Mouse (Mus musculus): ENCODE results near the gene Trpm3. TPM values are rescaled to one million over a fixed set of nuclear protein-coding genes. Genes with fewer than 3 reads are reported as not detected.
A peak's percentile ranks its signal among the peaks of the same experiment; 100 is the strongest.
"Not testable (repeated sequence)": the region's sequence is repeated elsewhere in the genome, so short reads cannot be mapped to it uniquely, and the experiment has no call there.

Gene Trpm3
- polyA plus RNA-seq, 1 experiment from 2014 or later, result 6.4 TPM

DNA sequence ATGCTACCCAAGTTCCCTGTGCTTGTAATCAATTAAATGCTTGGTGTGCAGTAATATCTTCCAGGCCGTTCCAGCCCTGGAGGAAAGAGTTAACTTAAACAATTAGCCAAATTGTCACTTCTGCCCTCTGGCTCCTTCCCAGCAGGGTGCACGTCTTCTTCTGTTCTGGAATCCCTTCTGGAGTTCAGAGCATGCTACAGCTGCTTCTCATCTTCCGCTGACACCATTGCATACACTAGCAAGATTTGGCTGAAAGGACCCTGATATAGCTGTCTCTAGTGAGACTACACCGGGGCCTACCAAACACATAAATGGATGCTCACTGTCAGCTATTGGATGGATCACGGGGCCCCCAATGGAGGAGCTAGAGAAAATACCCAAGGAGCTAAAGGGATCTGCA is 712.6 kb downstream of the Trpm3 start:
- not testable (repeated sequence) for H3K27me3 ChIP-seq (replicated peaks; ENCODE audit: control insufficient read depth, insufficient read depth, low read length); H3K27ac ChIP-seq (replicated peaks; ENCODE audit: low read depth, low read length); H3K4me2 ChIP-seq (ENCODE audit: low read depth, low read length); H3K4me1 ChIP-seq (ENCODE audit: control insufficient read depth, insufficient read depth, low read length); H3K9me3 ChIP-seq (ENCODE audit: control insufficient read depth, low read length); H3K36me3 ChIP-seq (ENCODE audit: control insufficient read depth, insufficient read depth, low read length); ATAC-seq (ENCODE audit: low read depth); H3K4me3 ChIP-seq (ENCODE audit: low read depth, low read length); H3K9ac ChIP-seq (ENCODE audit: low read depth, low read length)
- 30% methylated on average over 5 of the region's 5 CpGs for WGBS
- peak; percentile 44 for DNase-seq (ENCODE audit: low spot score)

DNA sequence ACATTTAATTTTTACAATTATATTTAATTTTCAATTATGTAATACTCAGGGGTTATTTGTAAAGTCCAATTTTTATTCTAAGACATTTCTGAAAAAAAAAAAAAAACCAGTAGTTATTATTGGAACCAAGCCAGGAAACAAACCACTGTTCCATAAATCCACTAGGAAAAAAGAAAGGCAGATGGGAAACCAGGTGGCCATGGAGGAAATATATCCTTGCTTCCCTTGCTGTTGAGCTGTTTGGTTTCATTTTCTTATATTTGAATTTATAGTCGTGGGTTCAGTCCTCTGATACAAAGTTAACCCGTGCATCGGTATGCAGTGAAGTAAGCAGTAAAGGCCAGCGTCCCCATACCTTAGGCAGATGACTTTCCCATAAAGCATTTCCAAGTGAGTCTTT is 720.8 kb downstream of the Trpm3 start:
- Histone ChIP-seq H3K9me3 (ENCODE audit: control insufficient read depth, low read length) (no peaks in the 10 kb centered on the region), H3K9ac (ENCODE audit: low read depth, low read length) (no peak overlapping the region), H3K4me1 (ENCODE audit: control insufficient read depth, insufficient read depth, low read length) (no peaks in the 10 kb centered on the region), H3K27me3 (replicated peaks; ENCODE audit: control insufficient read depth, insufficient read depth, low read length) (no peaks in the 10 kb centered on the region), H3K4me3 (ENCODE audit: low read depth, low read length) (no peak overlapping the region), H3K36me3 (ENCODE audit: control insufficient read depth, insufficient read depth, low read length) (no peaks in the 10 kb centered on the region), H3K4me2 (ENCODE audit: low read depth, low read length) (no peak overlapping the region), H3K27ac (replicated peaks; ENCODE audit: low read depth, low read length) (no peak overlapping the region)
- WGBS, result 67% methylated on average over 4 of the region's 4 CpGs
- DNase-seq (ENCODE audit: low spot score) (no peak), ATAC-seq (ENCODE audit: low read depth) (no peak)

DNA sequence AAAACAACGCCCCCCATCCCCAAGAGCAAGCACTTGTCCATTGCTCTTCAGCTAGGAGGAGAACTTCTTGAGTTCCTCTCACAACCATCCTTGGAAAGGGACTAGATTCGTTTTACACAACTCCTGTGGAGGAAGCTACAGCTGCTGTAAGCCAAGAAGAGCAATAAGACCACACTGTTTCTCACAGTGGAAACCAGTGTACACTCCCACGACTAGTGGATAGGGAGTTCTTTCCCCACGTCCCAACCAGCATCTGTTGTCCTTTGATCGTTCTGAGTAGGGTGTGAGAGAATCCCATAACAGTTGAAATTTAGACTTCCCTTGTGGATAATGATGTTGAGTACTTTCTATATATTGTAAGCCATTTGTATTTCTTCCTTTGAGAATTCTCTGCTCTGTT is 728.6 kb downstream of the Trpm3 start:
- Histone ChIP-seq H3K9me3 (ENCODE audit: control insufficient read depth, low read length) (no peaks in the 10 kb centered on the region), H3K27me3 (replicated peaks; ENCODE audit: control insufficient read depth, insufficient read depth, low read length) (no peaks in the 10 kb centered on the region), H3K36me3 (ENCODE audit: control insufficient read depth, insufficient read depth, low read length) (no peaks in the 10 kb centered on the region), H3K4me1 (ENCODE audit: control insufficient read depth, insufficient read depth, low read length) (no peaks in the 10 kb centered on the region), H3K4me2 (ENCODE audit: low read depth, low read length) (no peak overlapping the region), H3K4me3 (ENCODE audit: low read depth, low read length) (no peak overlapping the region), H3K27ac (replicated peaks; ENCODE audit: low read depth, low read length) (no peak overlapping the region), H3K9ac (ENCODE audit: low read depth, low read length) (no peak overlapping the region)
- WGBS, result 75% methylated on average over 5 of the region's 5 CpGs
- no peak for ATAC-seq (ENCODE audit: low read depth)
- no peak for DNase-seq (ENCODE audit: low spot score)

DNA sequence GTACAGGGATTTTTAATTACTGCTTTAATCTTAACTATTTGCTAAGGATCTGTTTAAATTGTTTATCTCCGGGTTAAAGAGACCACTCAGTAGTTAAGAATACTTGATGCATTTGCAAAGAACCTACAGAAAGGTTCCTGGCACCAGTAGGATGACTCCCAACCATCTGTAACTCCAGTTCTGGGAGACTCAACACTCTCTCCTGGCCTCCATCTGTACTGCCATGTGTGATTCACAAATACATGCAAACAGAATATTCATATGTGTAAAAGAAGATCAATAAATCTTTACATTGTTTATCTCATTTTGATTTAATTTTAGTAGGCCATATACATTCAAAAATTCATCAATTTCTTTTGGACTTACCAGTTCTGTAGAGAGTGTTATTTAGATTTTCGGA is 731.0 kb downstream of the Trpm3 start:
- Histone ChIP-seq H3K27ac (replicated peaks; ENCODE audit: low read depth, low read length) (no peak overlapping the region), H3K9me3 (ENCODE audit: control insufficient read depth, low read length) (no peaks in the 10 kb centered on the region), H3K36me3 (ENCODE audit: control insufficient read depth, insufficient read depth, low read length) (no peaks in the 10 kb centered on the region), H3K4me2 (ENCODE audit: low read depth, low read length) (no peak overlapping the region), H3K27me3 (replicated peaks; ENCODE audit: control insufficient read depth, insufficient read depth, low read length) (no peaks in the 10 kb centered on the region), H3K4me3 (ENCODE audit: low read depth, low read length) (no peak overlapping the region), H3K9ac (ENCODE audit: low read depth, low read length) (no peak overlapping the region), H3K4me1 (ENCODE audit: control insufficient read depth, insufficient read depth, low read length) (no peaks in the 10 kb centered on the region; the same call in 1 of the 2 replicates)
- ATAC-seq (ENCODE audit: low read depth) (no peak), DNase-seq (ENCODE audit: low spot score) (no peak)
- 83% methylated on average over 2 of the region's 2 CpGs for WGBS

DNA sequence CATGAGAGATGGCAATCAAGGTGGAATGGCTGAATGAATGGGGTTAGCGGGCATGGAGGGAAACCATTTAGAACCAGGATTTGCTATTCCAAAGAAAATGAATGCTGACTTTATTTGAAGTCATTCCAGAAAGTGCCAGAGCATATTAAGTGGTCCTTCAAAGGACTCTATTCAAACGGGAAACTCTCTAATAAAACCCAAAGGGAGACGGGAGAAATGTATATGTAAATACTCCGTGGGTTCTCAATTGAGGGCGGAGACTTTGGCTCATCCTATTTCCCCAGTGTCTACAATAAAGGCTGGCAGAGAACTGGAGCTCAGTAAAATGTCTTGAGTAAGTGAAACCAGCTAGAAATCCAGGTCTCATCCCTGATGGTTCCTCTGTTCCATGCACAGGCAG is 733.6 kb downstream of the Trpm3 start:
- ATAC-seq (ENCODE audit: low read depth), result no peak
- Histone ChIP-seq H3K27ac (replicated peaks; ENCODE audit: low read depth, low read length) (no peak overlapping the region), H3K9ac (ENCODE audit: low read depth, low read length) (no peak overlapping the region), H3K4me2 (ENCODE audit: low read depth, low read length) (no peak overlapping the region), H3K4me1 (ENCODE audit: control insufficient read depth, insufficient read depth, low read length) (no peaks in the 10 kb centered on the region; the same call in 1 of the 2 replicates), H3K27me3 (replicated peaks; ENCODE audit: control insufficient read depth, insufficient read depth, low read length) (no peaks in the 10 kb centered on the region), H3K4me3 (ENCODE audit: low read depth, low read length) (no peak overlapping the region), H3K9me3 (ENCODE audit: control insufficient read depth, low read length) (no peaks in the 10 kb centered on the region), H3K36me3 (ENCODE audit: control insufficient read depth, insufficient read depth, low read length) (no peaks in the 10 kb centered on the region)
- WGBS, result 47% methylated on average over 5 of the region's 5 CpGs
- DNase-seq (ENCODE audit: low spot score), result peak; percentile 13

DNA sequence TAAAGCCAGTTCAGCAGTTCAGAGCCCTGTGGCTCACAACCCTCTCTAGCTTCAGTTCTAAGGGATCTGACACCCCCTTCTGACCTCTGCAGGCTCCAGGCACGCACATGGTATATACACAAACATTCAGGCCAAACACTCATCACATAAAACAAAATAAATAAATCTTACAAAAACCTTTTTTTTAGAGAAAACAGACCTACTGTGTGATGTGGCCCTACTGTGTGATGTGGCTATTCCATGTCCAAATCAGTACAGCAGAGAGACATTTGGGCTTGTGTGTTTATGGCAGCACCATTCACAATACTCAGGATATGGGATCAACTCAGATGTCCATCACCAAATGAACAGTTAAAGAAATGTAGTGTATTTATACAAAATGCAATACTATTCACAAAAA is 741.4 kb downstream of the Trpm3 start:
- Histone ChIP-seq H3K27me3 (replicated peaks; ENCODE audit: control insufficient read depth, insufficient read depth, low read length) (no peaks in the 10 kb centered on the region), H3K27ac (replicated peaks; ENCODE audit: low read depth, low read length) (no peak overlapping the region), H3K9me3 (ENCODE audit: control insufficient read depth, low read length) (no peaks in the 10 kb centered on the region), H3K4me1 (ENCODE audit: control insufficient read depth, insufficient read depth, low read length) (no peaks in the 10 kb centered on the region), H3K36me3 (ENCODE audit: control insufficient read depth, insufficient read depth, low read length) (no peaks in the 10 kb centered on the region), H3K4me3 (ENCODE audit: low read depth, low read length) (no peak overlapping the region), H3K4me2 (ENCODE audit: low read depth, low read length) (no peak overlapping the region), H3K9ac (ENCODE audit: low read depth, low read length) (no peak overlapping the region)
- WGBS, result 60% methylated on average over 1 of the region's 1 CpGs
- DNase-seq (ENCODE audit: low spot score), result no peak
- no peak for ATAC-seq (ENCODE audit: low read depth)

DNA sequence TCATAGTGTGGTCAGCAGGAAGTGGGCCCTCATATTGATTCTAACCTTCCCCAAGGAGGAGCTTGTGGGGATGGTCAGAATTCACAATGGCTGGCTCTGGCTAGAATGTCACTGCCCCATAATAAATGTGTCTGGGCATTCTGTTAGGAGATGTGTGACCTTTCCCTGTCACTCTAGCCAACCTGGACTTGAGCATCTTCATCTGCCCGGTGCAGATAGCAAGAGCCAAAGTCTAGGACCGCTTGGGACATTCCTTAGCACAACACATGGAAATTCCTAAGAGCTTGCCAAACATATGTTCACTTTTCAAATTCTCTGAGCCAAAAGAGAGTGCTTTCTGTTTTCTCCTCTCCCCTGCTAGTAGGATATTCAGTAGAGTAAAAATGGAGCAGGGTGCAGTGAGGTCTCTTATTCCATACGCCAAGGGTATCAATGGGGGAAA is 743.8 kb downstream of the Trpm3 start:
- no peak overlapping the region for H3K4me2 ChIP-seq (ENCODE audit: low read depth, low read length)
- WGBS, result 47% methylated on average over 3 of the region's 3 CpGs
- peak; percentile 70 for DNase-seq (ENCODE audit: low spot score)

DNA sequence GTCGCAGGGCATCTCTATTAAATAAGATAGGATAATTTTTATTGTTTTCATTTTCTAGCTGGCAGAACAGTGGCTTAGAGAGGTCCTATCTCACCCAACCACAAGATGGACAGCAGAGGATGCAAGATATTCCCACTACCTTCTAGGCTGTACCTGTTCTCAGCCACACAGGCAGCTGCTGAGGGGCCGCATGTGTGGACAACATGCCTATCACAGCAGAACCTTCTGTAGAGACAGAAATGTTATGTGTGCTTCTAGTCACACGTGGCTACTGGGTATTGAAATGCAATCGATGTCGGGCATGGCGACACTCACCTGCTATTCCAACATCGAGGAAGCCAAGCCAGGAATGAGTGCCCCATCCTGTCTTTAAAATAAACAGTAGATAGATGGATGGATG is 744.3 kb downstream of the Trpm3 start:
- no peak overlapping the region for H3K4me3 ChIP-seq (ENCODE audit: low read depth, low read length)
- no peak for ATAC-seq (ENCODE audit: low read depth)
- no peak overlapping the region for H3K27ac ChIP-seq (replicated peaks; ENCODE audit: low read depth, low read length)
- DNase-seq (ENCODE audit: low spot score), result no peak
- H3K4me1 ChIP-seq (ENCODE audit: control insufficient read depth, insufficient read depth, low read length), result no peaks in the 10 kb centered on the region
- H3K9me3 ChIP-seq (ENCODE audit: control insufficient read depth, low read length), result no peaks in the 10 kb centered on the region
- 85% methylated on average over 7 of the region's 7 CpGs for WGBS
- H3K27me3 ChIP-seq (replicated peaks; ENCODE audit: control insufficient read depth, insufficient read depth, low read length), result no peaks in the 10 kb centered on the region
- H3K36me3 ChIP-seq (ENCODE audit: control insufficient read depth, insufficient read depth, low read length), result no peaks in the 10 kb centered on the region
- H3K4me2 ChIP-seq (ENCODE audit: low read depth, low read length), result no peak overlapping the region
- H3K9ac ChIP-seq (ENCODE audit: low read depth, low read length), result no peak overlapping the region

More for the DNA sequence above, 743.8 kb downstream of the Trpm3 start:
- H3K9ac ChIP-seq (ENCODE audit: low read depth, low read length), result no peak overlapping the region
- no peak for ATAC-seq (ENCODE audit: low read depth)
- H3K9me3 ChIP-seq (ENCODE audit: control insufficient read depth, low read length), result no peaks in the 10 kb centered on the region
- H3K36me3 ChIP-seq (ENCODE audit: control insufficient read depth, insufficient read depth, low read length), result no peaks in the 10 kb centered on the region
- H3K27ac ChIP-seq (replicated peaks; ENCODE audit: low read depth, low read length), result no peak overlapping the region
- no peak overlapping the region for H3K4me3 ChIP-seq (ENCODE audit: low read depth, low read length)
- H3K27me3 ChIP-seq (replicated peaks; ENCODE audit: control insufficient read depth, insufficient read depth, low read length), result no peaks in the 10 kb centered on the region
- no peaks in the 10 kb centered on the region for H3K4me1 ChIP-seq (ENCODE audit: control insufficient read depth, insufficient read depth, low read length)

DNA sequence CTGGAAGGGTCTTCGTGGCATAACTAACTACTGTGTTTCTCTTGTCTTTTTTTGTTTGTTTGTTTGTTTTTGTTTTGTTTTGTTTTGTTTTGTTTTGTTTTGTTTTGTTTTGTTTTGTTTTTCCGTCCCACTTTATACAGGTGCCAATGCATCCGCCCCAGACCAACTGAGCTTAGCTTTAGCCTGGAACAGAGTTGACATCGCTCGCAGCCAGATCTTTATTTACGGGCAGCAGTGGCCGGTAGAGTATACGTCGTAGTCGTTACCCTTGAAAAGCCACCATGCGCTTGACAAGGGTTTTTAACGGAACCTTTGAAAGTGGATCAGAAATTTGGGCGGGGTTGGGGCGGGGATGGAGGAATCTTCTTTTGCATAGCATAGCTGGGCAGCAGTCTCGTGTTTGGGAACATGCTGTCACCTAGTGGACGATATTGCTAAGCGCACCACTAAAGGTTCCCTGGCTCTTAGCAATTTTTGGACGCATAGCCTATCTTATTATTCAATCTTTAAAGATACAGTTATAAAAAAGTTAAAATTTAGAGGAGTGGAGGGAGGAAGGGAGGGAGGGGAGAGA is 745.0 kb downstream of the Trpm3 start:
- 25% methylated on average over 18 of the region's 18 CpGs for WGBS
- H3K27me3 ChIP-seq (replicated peaks; ENCODE audit: control insufficient read depth, insufficient read depth, low read length), result no peaks in the 10 kb centered on the region
- DNase-seq (ENCODE audit: low spot score) (peak; percentile 83), ATAC-seq (ENCODE audit: low read depth) (peak; percentile 91)
- H3K9ac ChIP-seq (ENCODE audit: low read depth, low read length), result no peak overlapping the region
- H3K4me2 ChIP-seq (ENCODE audit: low read depth, low read length), result peak overlapping the region; percentile 54
- H3K4me3 ChIP-seq (ENCODE audit: low read depth, low read length), result peak overlapping the region; percentile 25; the same call in 1 of the 2 replicates
- H3K4me1 ChIP-seq (ENCODE audit: control insufficient read depth, insufficient read depth, low read length), result no peaks in the 10 kb centered on the region
- no peaks in the 10 kb centered on the region for H3K9me3 ChIP-seq (ENCODE audit: control insufficient read depth, low read length)
- no peaks in the 10 kb centered on the region for H3K36me3 ChIP-seq (ENCODE audit: control insufficient read depth, insufficient read depth, low read length)
- H3K27ac ChIP-seq (replicated peaks; ENCODE audit: low read depth, low read length), result no peak overlapping the region
